Mouse (Mus musculus) lung, postnatal 0 days (tissue): ENCODE results near the gene Usp2. TPM values are rescaled to one million over a fixed set of nuclear protein-coding genes. Genes with fewer than 3 reads are reported as not detected.

Experiments
- ATAC-seq: fragments of 200-750 bp; cut with Nextera tagmentation; 2 replicates; pipeline ENCODE4 v1.8.0; 2017; ENCODE audit warnings: moderate library complexity
- DNase-seq: peaks from one replicate; pipeline ENCODE4 v3.0.0-alpha.2; 2016; ENCODE audit warnings: low spot score
- H3K27ac ChIP-seq: fragments of 300-500 bp; sonication (generic); 2 replicates; pipeline ENCODE4 v1.5.1; 2014; ENCODE audit warnings: antibody characterized with exemption, mild to moderate bottlenecking, low read length, mixed read lengths
- H3K27me3 ChIP-seq: fragments of 300-500 bp; sonication (generic); replicated peaks from 2 replicates; pipeline ENCODE4 v1.6.1; 2014; ENCODE audit warnings: low read length, mixed read lengths; ENCODE audit not compliant: insufficient read depth
- H3K36me3 ChIP-seq: fragments of 300-500 bp; sonication (generic); 2 replicates; pipeline ENCODE4 v1.6.1; 2014; ENCODE audit warnings: low read length, mixed read lengths; ENCODE audit not compliant: insufficient read depth
- H3K4me1 ChIP-seq: fragments of 300-500 bp; sonication (generic); 2 replicates; pipeline ENCODE4 v1.6.1; 2014; ENCODE audit warnings: antibody characterized with exemption, low read depth, low read length, mixed read lengths; ENCODE audit not compliant: insufficient read depth
- H3K4me2 ChIP-seq: fragments of 300-500 bp; sonication (generic); replicated peaks from 2 replicates; pipeline ENCODE4 v1.6.1; 2014; ENCODE audit warnings: low read depth, mild to moderate bottlenecking, low read length, moderate library complexity, mixed read lengths
- H3K4me3 ChIP-seq: fragments of 300-500 bp; sonication (generic); 2 replicates; pipeline ENCODE4 v1.5.1; 2014; ENCODE audit warnings: low read depth, low read length
- H3K9ac ChIP-seq: fragments of 300-500 bp; sonication (generic); replicated peaks from 2 replicates; pipeline ENCODE4 v1.6.1; 2014; ENCODE audit warnings: low read depth, mild to moderate bottlenecking
- H3K9me3 ChIP-seq: fragments of 300-500 bp; sonication (generic); 2 replicates; pipeline ENCODE4 v1.6.1; 2016; ENCODE audit warnings: low read length, mixed read lengths
- CTCF ChIP-seq: IDR thresholded peaks from 2 replicates; pipeline ENCODE4 v1.5.1; 2016; ENCODE audit warnings: antibody characterized with exemption, mild to moderate bottlenecking
- EP300 ChIP-seq: IDR thresholded peaks from 2 replicates; pipeline ENCODE4 v1.6.1; 2016; ENCODE audit warnings: antibody characterized with exemption, mild to moderate bottlenecking, control low read depth
- WGBS: fragments of 180-500 bp; shearing (Covaris S2); extraction: QIAGEN DNeasy Blood & Tissue Kit; methylation state at CpG from one replicate; pipeline ENCODE4 v1.1.7; 2014; 5-methylcytosine and 5-hydroxymethylcytosine counted together
- polyA plus RNA-seq: library from polyadenylated mRNA; unstranded; fragments of >200 nt; fragmentation: Nextera tagmentation; extraction: Ambion mirVana; gene quantifications from 2 replicates; pipeline ENCODE4 v1.2.1, GENCODE M21; 2015

Gene Usp2
- polyA plus RNA-seq, 1 experiment from 2014 or later = 11.0 TPM

DNA sequence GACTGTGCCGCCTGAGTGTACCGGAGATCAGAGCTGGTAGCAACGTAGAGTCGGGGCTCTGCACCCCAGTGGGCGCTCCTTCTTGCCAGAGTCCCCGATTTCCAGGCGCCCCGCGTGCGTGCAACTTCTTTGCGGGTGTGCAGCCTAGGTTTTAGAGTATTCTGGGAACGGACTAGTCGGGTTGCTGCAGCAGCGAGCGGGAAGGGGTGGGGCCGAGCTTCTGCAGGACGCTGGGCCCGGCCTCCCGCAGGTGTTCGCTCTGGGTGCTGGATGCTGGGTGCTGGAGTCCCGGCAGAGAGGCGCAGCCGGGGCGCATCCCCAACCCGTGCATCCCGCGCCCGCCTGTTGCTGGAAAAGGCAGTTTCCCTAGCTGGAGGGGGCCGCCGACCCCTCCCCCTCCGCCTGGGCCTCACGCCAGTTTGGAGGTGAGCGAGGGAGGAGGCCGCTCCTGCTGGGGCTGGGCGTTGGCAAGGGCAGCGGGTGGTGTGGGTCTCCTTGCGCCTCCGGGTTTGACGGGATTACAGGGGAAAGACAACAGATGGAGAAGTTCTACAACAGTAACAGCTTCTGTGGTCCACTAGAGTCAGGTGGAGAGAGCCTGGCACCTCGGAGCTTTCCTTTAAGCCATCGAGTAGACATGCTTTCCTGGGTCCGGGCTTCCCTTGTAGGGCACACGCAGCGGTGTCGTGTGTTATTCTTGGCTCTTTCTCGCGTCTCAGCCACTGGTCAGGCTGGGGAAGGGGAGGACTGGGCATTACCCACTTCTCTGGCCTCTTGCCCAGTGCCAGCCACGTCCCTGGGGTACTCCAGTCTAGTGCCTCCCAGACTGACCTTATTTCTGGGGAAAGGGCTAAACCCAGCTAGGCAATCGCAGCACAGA, 68.3 kb downstream of the Usp2 start:
- Histone ChIP-seq H3K27ac (peak overlapping the region; percentile 89), H3K9ac (peak overlapping the region; percentile 75), H3K4me2 (peak overlapping the region; percentile 86), H3K27me3 (0 out of 2 replicates have a peak, but pooled peaks cover 4% of the 10 kb centered on the region), H3K36me3 (peaks cover 10% of the 10 kb centered on the region), H3K4me1 (peaks cover 4% of the 10 kb centered on the region; the same call in 1 of the 2 replicates), H3K4me3 (peak overlapping the region; percentile 68), H3K9me3 (no peaks in the 10 kb centered on the region)
- ATAC-seq = no peak
- WGBS = 2% methylated on average over 47 of the region's 49 CpGs
- TF ChIP-seq EP300 (no peak), CTCF (no peak)
- peak; percentile 34 for DNase-seq

GRCm38 (mm10) chr9:44135731-44136411, 69.0 kb downstream of the Usp2 start:
- 22% methylated on average over 7 of the region's 7 CpGs for WGBS
- Histone ChIP-seq H3K4me3 (peak overlapping the region; percentile 68), H3K4me1 (peaks cover 4% of the 10 kb centered on the region; the same call in 1 of the 2 replicates), H3K36me3 (peaks cover 15% of the 10 kb centered on the region), H3K9me3 (no peaks in the 10 kb centered on the region), H3K4me2 (peak overlapping the region; percentile 86), H3K9ac (peak overlapping the region; percentile 75), H3K27me3 (0 out of 2 replicates have a peak, but pooled peaks cover 4% of the 10 kb centered on the region), H3K27ac (peak overlapping the region; percentile 89)
- DNase-seq (peak; percentile 49), ATAC-seq (peak; percentile 11)
- TF ChIP-seq EP300 = no peak

- ATAC-seq (no peak), DNase-seq (no peak)
- peaks cover 20% of the 10 kb centered on the region for H3K36me3 ChIP-seq
- 41% methylated on average over 4 of the region's 4 CpGs for WGBS
- no peak overlapping the region for H3K27ac ChIP-seq
- H3K4me2 ChIP-seq = no peak overlapping the region
- H3K27me3 ChIP-seq = 0 out of 2 replicates have a peak, but pooled peaks cover 4% of the 10 kb centered on the region
- H3K9me3 ChIP-seq = no peaks in the 10 kb centered on the region
- peaks cover 4% of the 10 kb centered on the region; the same call in 1 of the 2 replicates for H3K4me1 ChIP-seq
- H3K9ac ChIP-seq = no peak overlapping the region
- no peak for TF ChIP-seq CTCF
- no peak for TF ChIP-seq EP300
- H3K4me3 ChIP-seq = no peak overlapping the region
These were observed 71.0 kb downstream of the Usp2 start for GRCm38 (mm10) chr9:44137846-44138245.

DNA sequence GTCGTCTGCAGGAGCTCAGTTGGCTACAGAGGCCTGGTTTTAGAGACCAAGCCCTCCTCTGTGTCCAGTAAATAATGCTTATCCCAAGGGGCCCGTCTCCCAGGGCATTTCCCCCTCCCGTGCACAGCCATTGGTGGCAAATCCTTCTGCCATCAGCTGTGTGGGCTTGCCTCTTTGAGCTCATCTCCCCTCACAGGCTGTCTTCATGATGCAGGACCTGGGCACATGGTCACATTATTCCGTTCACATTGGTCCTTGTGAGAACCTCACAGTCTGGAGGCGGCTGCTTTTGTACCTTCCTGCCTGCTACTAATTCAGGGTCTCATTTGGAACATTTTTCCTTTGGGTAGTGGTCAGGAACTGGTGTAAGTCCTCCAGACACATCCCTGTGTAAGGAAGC, 75.1 kb downstream of the Usp2 start:
- DNase-seq (no peak), ATAC-seq (no peak)
- Histone ChIP-seq H3K27me3 (no peaks in the 10 kb centered on the region), H3K4me2 (no peak overlapping the region), H3K36me3 (peaks cover 20% of the 10 kb centered on the region), H3K9me3 (no peaks in the 10 kb centered on the region), H3K4me1 (no peaks in the 10 kb centered on the region), H3K9ac (no peak overlapping the region), H3K4me3 (no peak overlapping the region), H3K27ac (no peak overlapping the region)
- TF ChIP-seq CTCF (no peak), EP300 (no peak)
- WGBS = 62% methylated on average over 5 of the region's 5 CpGs

DNA sequence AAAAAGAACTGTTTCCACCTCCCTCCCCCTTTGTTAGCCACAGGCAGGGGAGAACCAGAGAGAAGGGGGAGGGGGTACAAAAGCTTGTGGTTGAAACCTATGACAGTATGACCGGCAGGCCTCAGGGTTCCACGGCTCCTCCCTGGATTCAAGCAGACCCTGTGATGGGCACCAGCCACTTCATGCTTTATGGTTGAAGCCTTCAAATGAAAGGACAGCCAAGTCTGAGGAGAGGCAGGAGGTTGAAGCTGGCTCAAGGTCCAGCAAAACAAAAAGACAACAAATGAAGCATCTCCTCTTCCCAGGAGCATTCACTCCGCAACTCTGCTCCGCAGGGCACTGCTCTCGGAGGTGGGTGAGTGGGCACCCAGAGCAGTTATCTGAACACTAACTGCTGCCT, 76.6 kb downstream of the Usp2 start:
- no peaks in the 10 kb centered on the region for H3K9me3 ChIP-seq
- H3K9ac ChIP-seq = no peak overlapping the region
- H3K4me2 ChIP-seq = no peak overlapping the region
- H3K27ac ChIP-seq = no peak overlapping the region
- DNase-seq (no peak), ATAC-seq (no peak)
- H3K36me3 ChIP-seq = peaks cover 19% of the 10 kb centered on the region
- H3K27me3 ChIP-seq = no peaks in the 10 kb centered on the region
- 77% methylated on average over 5 of the region's 5 CpGs for WGBS
- H3K4me1 ChIP-seq = no peaks in the 10 kb centered on the region
- no peak for TF ChIP-seq EP300
- no peak for TF ChIP-seq CTCF
- H3K4me3 ChIP-seq = no peak overlapping the region

- Histone ChIP-seq H3K4me1 (no peaks in the 10 kb centered on the region), H3K27ac (no peak overlapping the region), H3K9me3 (no peaks in the 10 kb centered on the region), H3K9ac (no peak overlapping the region), H3K4me3 (no peak overlapping the region), H3K36me3 (peaks cover 14% of the 10 kb centered on the region), H3K27me3 (no peaks in the 10 kb centered on the region), H3K4me2 (no peak overlapping the region)
- DNase-seq = peak; percentile 63
- 32% methylated on average over 7 of the region's 8 CpGs for WGBS
- peak; percentile 77 for ATAC-seq
- TF ChIP-seq CTCF = peak; percentile 59
- no peak for TF ChIP-seq EP300
These were observed 77.3 kb downstream of the Usp2 start for GRCm38 (mm10) chr9:44144023-44144717.
